7 mouse cellular contexts compared by ENCODE assay signal in the genomic region with DNA sequence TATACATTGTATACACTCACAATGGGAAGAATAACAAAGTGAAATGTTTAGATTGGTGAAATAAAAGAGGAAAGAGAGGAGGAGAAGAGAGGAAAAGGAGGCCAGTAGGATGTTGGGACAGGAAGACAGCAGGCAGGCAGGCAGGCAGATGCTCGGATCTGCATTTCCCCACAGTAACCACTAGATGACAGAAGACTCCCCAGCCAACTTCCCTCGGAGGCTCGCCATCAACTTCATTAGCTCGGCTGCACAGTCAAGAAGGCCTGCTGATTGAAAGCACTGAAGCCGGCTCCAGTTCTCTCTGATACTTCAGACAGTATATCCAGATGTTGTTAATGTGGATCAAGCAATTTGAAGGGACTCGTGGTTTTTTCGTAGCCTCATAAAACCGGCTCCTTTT. TPM values are rescaled to one million over a fixed set of nuclear protein-coding genes. Genes with fewer than 3 reads are reported as not detected.
DNase-seq lines count a peak whose midpoint lies in the region; ATAC-seq and TF ChIP-seq lines count a peak whose summit lies in the region.

No protein-coding gene starts in this region.

- no peak overlapping the region for H3K4me3 ChIP-seq in midbrain, postnatal 0 days (ENCODE audit: low read depth, low read length)
- H3K4me3 ChIP-seq in midbrain, embryonic 16.5 days (ENCODE audit: low read depth, low read length): no peak overlapping the region
- no peak overlapping the region for H3K4me3 ChIP-seq in hindbrain, embryonic 16.5 days (ENCODE audit: low read length)
- no peak overlapping the region for H3K4me3 ChIP-seq in liver, embryonic 14.5 days (ENCODE audit: insufficient read depth in 1 of 2, low read depth in 2 of 2, low read length in 2 of 2)

- 14% methylated on average over 8 of the region's 8 CpGs for WGBS in midbrain, postnatal 0 days
- WGBS in midbrain, embryonic 16.5 days: 15% methylated on average over 8 of the region's 8 CpGs
- 16% methylated on average over 8 of the region's 8 CpGs for WGBS in hindbrain, embryonic 16.5 days
- WGBS in liver, embryonic 14.5 days (ENCODE audit: insufficient replicate concordance): 14% methylated on average over 8 of the region's 8 CpGs

- TF ChIP-seq CTCF in midbrain, postnatal 0 days (IDR thresholded peaks at IDR 0.05): peak; percentile 91
- TF ChIP-seq CTCF in liver, embryonic 14.5 days (IDR thresholded peaks at IDR 0.05; ENCODE audit: low read depth): peak; percentile 74

- no peak overlapping the region for H3K4me2 ChIP-seq in midbrain, postnatal 0 days (ENCODE audit: low read depth, low read length, poor library complexity, severe bottlenecking)
- H3K4me2 ChIP-seq in midbrain, embryonic 16.5 days (ENCODE audit: low read length): no peak overlapping the region
- no peak overlapping the region for H3K4me2 ChIP-seq in hindbrain, embryonic 16.5 days (ENCODE audit: low read length)
- no peak overlapping the region for H3K4me2 ChIP-seq in liver, embryonic 14.5 days (ENCODE audit: low read depth)

- no peaks in the 10 kb centered on the region for H3K27me3 ChIP-seq in midbrain, postnatal 0 days (ENCODE audit: insufficient read depth, low read length)
- H3K27me3 ChIP-seq in midbrain, embryonic 16.5 days (ENCODE audit: control insufficient read depth, insufficient read depth, low read depth, low read length): no peaks in the 10 kb centered on the region
- no peaks in the 10 kb centered on the region for H3K27me3 ChIP-seq in hindbrain, embryonic 16.5 days (replicated peaks; ENCODE audit: control insufficient read depth, insufficient read depth, low read length)
- H3K27me3 ChIP-seq in liver, embryonic 14.5 days (ENCODE audit: control insufficient read depth, insufficient read depth, low read length): no peaks in the 10 kb centered on the region

- peaks cover 2% of the 10 kb centered on the region; the same call in 1 of the 2 replicates for H3K4me1 ChIP-seq in midbrain, postnatal 0 days (ENCODE audit: insufficient read depth, low read length)
- peaks cover 6% of the 10 kb centered on the region for H3K4me1 ChIP-seq in midbrain, embryonic 16.5 days (ENCODE audit: control insufficient read depth, insufficient read depth, low read length)
- H3K4me1 ChIP-seq in hindbrain, embryonic 16.5 days (ENCODE audit: control insufficient read depth, insufficient read depth, low read depth, low read length): peaks cover 6% of the 10 kb centered on the region
- H3K4me1 ChIP-seq in liver, embryonic 14.5 days (replicated peaks; ENCODE audit: control insufficient read depth in 2 of 2, insufficient read depth in 2 of 2, low read length in 1 of 2): 0 out of 4 replicates have a peak, but pooled peaks cover 0 to 2% of the 10 kb centered on the region in 2 experiments

- no peak overlapping the region for H3K9ac ChIP-seq in midbrain, postnatal 0 days (replicated peaks; ENCODE audit: low read length, poor library complexity, severe bottlenecking)
- H3K9ac ChIP-seq in midbrain, embryonic 16.5 days (ENCODE audit: low read depth, low read length): no peak overlapping the region
- no peak overlapping the region for H3K9ac ChIP-seq in hindbrain, embryonic 16.5 days (ENCODE audit: low read depth, low read length)
- no peak overlapping the region for H3K9ac ChIP-seq in liver, embryonic 14.5 days (replicated peaks)

- TF ChIP-seq EP300 in liver, embryonic 14.5 days (IDR thresholded peaks at IDR 0.05; ENCODE audit: low read depth): no peak

- no peaks in the 10 kb centered on the region for H3K36me3 ChIP-seq in midbrain, postnatal 0 days (ENCODE audit: insufficient read depth, low read length)
- H3K36me3 ChIP-seq in midbrain, embryonic 16.5 days (ENCODE audit: control insufficient read depth, insufficient read depth, low read length): no peaks in the 10 kb centered on the region
- H3K36me3 ChIP-seq in hindbrain, embryonic 16.5 days (ENCODE audit: control insufficient read depth, insufficient read depth, low read length): no peaks in the 10 kb centered on the region
- no peaks in the 10 kb centered on the region for H3K36me3 ChIP-seq in liver, embryonic 14.5 days (replicated peaks; ENCODE audit: control insufficient read depth, insufficient read depth, low read depth)

- H3K27ac ChIP-seq in midbrain, postnatal 0 days (ENCODE audit: low read depth, low read length): no peak overlapping the region
- no peak overlapping the region for H3K27ac ChIP-seq in midbrain, embryonic 16.5 days (ENCODE audit: low read length)
- no peak overlapping the region for H3K27ac ChIP-seq in hindbrain, embryonic 16.5 days (ENCODE audit: low read depth, low read length)
- H3K27ac ChIP-seq in liver, embryonic 14.5 days: no peak overlapping the region

- no peaks in the 10 kb centered on the region for H3K9me3 ChIP-seq in midbrain, postnatal 0 days (ENCODE audit: low read length)
- H3K9me3 ChIP-seq in midbrain, embryonic 16.5 days (replicated peaks; ENCODE audit: control insufficient read depth, low read length, poor library complexity, severe bottlenecking): 0 out of 2 replicates have a peak, but pooled peaks cover 2% of the 10 kb centered on the region
- no peaks in the 10 kb centered on the region for H3K9me3 ChIP-seq in hindbrain, embryonic 16.5 days (ENCODE audit: control insufficient read depth, low read length)
- H3K9me3 ChIP-seq in liver, embryonic 14.5 days (ENCODE audit: control insufficient read depth, low read length): no peaks in the 10 kb centered on the region

- peak; percentile 91 for DNase-seq in midbrain, postnatal 0 days (ENCODE audit: low spot score)
- DNase-seq in T-cell, adult 2 months (ENCODE audit: low spot score): peak; percentile 35
- DNase-seq in embryo, embryonic 10 days (ENCODE audit: low spot score): peak; percentile 83
- DNase-seq in liver, embryonic 14.5 days (ENCODE audit: low read depth in 3 of 3, low spot score in 3 of 3): no peak
- DNase-seq in skeletal muscle tissue, adult 2 months (ENCODE audit: low read depth, low spot score): peak; percentile 44

- no peak for ATAC-seq in midbrain, postnatal 0 days (ENCODE audit: low FRiP score)
- no peak for ATAC-seq in midbrain, embryonic 16.5 days
- ATAC-seq in hindbrain, embryonic 16.5 days: peak; percentile 22; the same call in 1 of the 2 replicates
- no peak for ATAC-seq in liver, embryonic 14.5 days (ENCODE audit: insufficient read depth)

RNA-seq across cellular contexts. Expression of a gene that starts 3.5 kb away (rescaled TPM):
- total RNA-seq in midbrain, postnatal 0 days (2014; rRNA removed): 15.1 and 18.2 TPM in 2 replicates
- 4.2 TPM in 2 replicates for polyA plus RNA-seq in midbrain, postnatal 0 days (2015; fragmentation: Nextera tagmentation; extraction: Ambion mirVana)
- 9.5 and 9.7 TPM in 2 replicates for polyA plus RNA-seq in midbrain, embryonic 16.5 days (2015; fragmentation: Nextera tagmentation; extraction: Ambion mirVana)
- 6.8 and 9.0 TPM in 2 replicates for polyA plus RNA-seq in hindbrain, embryonic 16.5 days (2015; fragmentation: Nextera tagmentation; extraction: Ambion mirVana)
- polyA plus RNA-seq in liver, embryonic 14.5 days (2012; rRNA removed): 0.66 and 0.73 TPM in 2 replicates
- polyA plus RNA-seq in liver, embryonic 14.5 days (2014; fragmentation: Nextera tagmentation; extraction: Ambion mirVana): 0.89 and 1.1 TPM in 2 replicates

RNA-seq across cellular contexts. Expression of a gene that starts 8.6 kb away (rescaled TPM):
- not detected in 2 replicates for total RNA-seq in midbrain, postnatal 0 days (2014; rRNA removed)
- 0.04 and 0.06 TPM in 2 replicates for polyA plus RNA-seq in midbrain, postnatal 0 days (2015; fragmentation: Nextera tagmentation; extraction: Ambion mirVana)
- 0.08 TPM in 1 of 2 replicates, not detected in the other for polyA plus RNA-seq in midbrain, embryonic 16.5 days (2015; fragmentation: Nextera tagmentation; extraction: Ambion mirVana)
- 0.04 and 0.05 TPM in 2 replicates for polyA plus RNA-seq in hindbrain, embryonic 16.5 days (2015; fragmentation: Nextera tagmentation; extraction: Ambion mirVana)
- 0.86 and 1.4 TPM in 2 replicates for polyA plus RNA-seq in liver, embryonic 14.5 days (2012; rRNA removed)
- 2.1 and 2.7 TPM in 2 replicates for polyA plus RNA-seq in liver, embryonic 14.5 days (2014; fragmentation: Nextera tagmentation; extraction: Ambion mirVana)

RNA-seq across cellular contexts. Expression of a gene that starts 23.0 kb away (rescaled TPM):
- total RNA-seq in midbrain, postnatal 0 days (2014; rRNA removed): 4.8 and 10.2 TPM in 2 replicates
- 3.8 and 4.3 TPM in 2 replicates for polyA plus RNA-seq in midbrain, postnatal 0 days (2015; fragmentation: Nextera tagmentation; extraction: Ambion mirVana)
- 7.3 and 9.1 TPM in 2 replicates for polyA plus RNA-seq in midbrain, embryonic 16.5 days (2015; fragmentation: Nextera tagmentation; extraction: Ambion mirVana)
- polyA plus RNA-seq in hindbrain, embryonic 16.5 days (2015; fragmentation: Nextera tagmentation; extraction: Ambion mirVana): 4.5 and 5.5 TPM in 2 replicates
- polyA plus RNA-seq in liver, embryonic 14.5 days (2012; rRNA removed): 0.02 and 0.03 TPM in 2 replicates
- polyA plus RNA-seq in liver, embryonic 14.5 days (2014; fragmentation: Nextera tagmentation; extraction: Ambion mirVana): 0.08 and 0.13 TPM in 2 replicates

Comparison
In these comparisons a context has a peak if more than half of its experiments do, and no peak if none do; other contexts are left out.
1. DNase-seq: peak in midbrain, postnatal 0 days (single experiment), T-cell, adult 2 months (single experiment), embryo, embryonic 10 days (single experiment) and skeletal muscle tissue, adult 2 months (single experiment); none in liver, embryonic 14.5 days (0 of 3).